Mouse (Mus musculus) forebrain, postnatal 0 days (tissue): Measurements from ENCODE around the gene Endou. TPM values are rescaled to one million over a fixed set of nuclear protein-coding genes. Genes with fewer than 3 reads are reported as not detected.

ENCODE experiments used
- ATAC-seq: fragments of 200-750 bp; cut with Nextera tagmentation; 2 replicates; pipeline ENCODE4 v1.8.0; 2017; ENCODE audit warnings: mild to moderate bottlenecking, moderate library complexity
- DNase-seq: peaks from one replicate; pipeline ENCODE4 v3.0.0-alpha.2; 2015
- H3K27ac ChIP-seq: fragments of 300-500 bp; sonication (generic); 2 replicates; pipeline ENCODE4 v1.5.1; 2014; ENCODE audit warnings: low read depth, mild to moderate bottlenecking, antibody characterized with exemption, low read length, moderate library complexity, mixed read lengths
- H3K27me3 ChIP-seq: fragments of 300-500 bp; sonication (generic); 2 replicates; pipeline ENCODE4 v1.6.1; 2014; ENCODE audit warnings: mild to moderate bottlenecking, low read length, mixed read lengths; ENCODE audit not compliant: insufficient read depth
- H3K36me3 ChIP-seq: fragments of 300-500 bp; sonication (generic); 2 replicates; pipeline ENCODE4 v1.6.1; 2014; ENCODE audit warnings: mild to moderate bottlenecking, moderate library complexity; ENCODE audit not compliant: insufficient read depth
- H3K4me1 ChIP-seq: fragments of 300-500 bp; sonication (generic); 2 replicates; pipeline ENCODE4 v1.6.1; 2014; ENCODE audit warnings: antibody characterized with exemption; ENCODE audit not compliant: insufficient read depth
- H3K4me2 ChIP-seq: fragments of 300-500 bp; sonication (generic); 2 replicates; pipeline ENCODE4 v1.6.1; 2014; ENCODE audit warnings: low read depth, mild to moderate bottlenecking, moderate library complexity
- H3K4me3 ChIP-seq: fragments of 300-500 bp; sonication (generic); 2 replicates; pipeline ENCODE4 v1.5.1; 2014; ENCODE audit warnings: low read depth, low read length, mixed read lengths
- H3K9ac ChIP-seq: fragments of 300-500 bp; sonication (generic); 2 replicates; pipeline ENCODE4 v1.6.1; 2014; ENCODE audit warnings: mild to moderate bottlenecking
- H3K9me3 ChIP-seq: fragments of 300-500 bp; sonication (generic); 2 replicates; pipeline ENCODE4 v1.6.1; 2016; ENCODE audit warnings: low read length
- CTCF ChIP-seq: sonication (generic); IDR thresholded peaks from 2 replicates; pipeline ENCODE4 v1.5.1; 2016; ENCODE audit warnings: antibody characterized with exemption, control low read depth, low read depth
- WGBS: fragments of 180-500 bp; shearing (Covaris S2); extraction: QIAGEN DNeasy Blood & Tissue Kit; methylation state at CpG from one replicate; pipeline ENCODE4 v1.1.7; 2014; 5-methylcytosine and 5-hydroxymethylcytosine counted together
- polyA plus RNA-seq: library from polyadenylated mRNA; unstranded; fragments of >200 nt; fragmentation: Nextera tagmentation; extraction: Ambion mirVana; gene quantifications from 2 replicates; pipeline ENCODE4 v1.2.1, GENCODE M21; 2015
- total RNA-seq: library from RNA; depleted of rRNA; stranded (reverse); fragments of >200 nt; gene quantifications from 2 replicates; pipeline ENCODE4 v1.2.3, GENCODE M21; 2014

Endou gene
- total and polyA plus RNA-seq, 2 experiments from 2014 or later: 0.14 to 0.34 TPM

DNA sequence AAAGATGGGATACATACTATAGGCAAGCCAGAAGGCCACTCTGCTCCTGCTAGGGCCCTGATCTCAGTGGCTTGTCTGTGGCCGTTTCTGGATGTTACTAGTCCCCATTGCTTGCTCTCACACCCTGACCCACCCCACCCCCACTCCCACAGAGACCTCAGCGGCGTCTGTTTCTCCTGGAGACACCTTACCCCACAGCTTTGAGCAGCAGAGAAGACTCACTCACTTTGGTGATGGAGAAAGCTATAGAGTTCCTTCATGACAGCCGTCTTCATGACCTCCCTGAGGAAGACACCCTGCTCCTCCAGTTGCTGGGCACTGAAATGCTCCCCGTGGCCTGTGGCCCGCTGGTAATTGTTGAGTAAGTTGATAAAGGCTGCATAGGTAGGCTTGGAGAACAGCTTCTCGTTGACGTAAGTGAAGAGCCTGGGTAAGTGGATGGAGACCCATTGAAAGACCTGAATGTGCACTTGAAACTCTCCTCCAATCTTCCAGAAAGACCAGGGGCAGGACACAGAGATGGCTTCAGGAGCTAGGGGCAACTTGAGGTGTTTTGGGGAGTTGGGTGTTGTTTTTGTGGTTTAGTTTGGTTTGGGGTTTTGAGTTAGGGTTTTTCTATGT lies 12.5 kb downstream of the Endou start:
- no peak for TF ChIP-seq CTCF
- no peaks in the 10 kb centered on the region for H3K9me3 ChIP-seq
- 89% methylated on average over 8 of the region's 8 CpGs for WGBS

DNA sequence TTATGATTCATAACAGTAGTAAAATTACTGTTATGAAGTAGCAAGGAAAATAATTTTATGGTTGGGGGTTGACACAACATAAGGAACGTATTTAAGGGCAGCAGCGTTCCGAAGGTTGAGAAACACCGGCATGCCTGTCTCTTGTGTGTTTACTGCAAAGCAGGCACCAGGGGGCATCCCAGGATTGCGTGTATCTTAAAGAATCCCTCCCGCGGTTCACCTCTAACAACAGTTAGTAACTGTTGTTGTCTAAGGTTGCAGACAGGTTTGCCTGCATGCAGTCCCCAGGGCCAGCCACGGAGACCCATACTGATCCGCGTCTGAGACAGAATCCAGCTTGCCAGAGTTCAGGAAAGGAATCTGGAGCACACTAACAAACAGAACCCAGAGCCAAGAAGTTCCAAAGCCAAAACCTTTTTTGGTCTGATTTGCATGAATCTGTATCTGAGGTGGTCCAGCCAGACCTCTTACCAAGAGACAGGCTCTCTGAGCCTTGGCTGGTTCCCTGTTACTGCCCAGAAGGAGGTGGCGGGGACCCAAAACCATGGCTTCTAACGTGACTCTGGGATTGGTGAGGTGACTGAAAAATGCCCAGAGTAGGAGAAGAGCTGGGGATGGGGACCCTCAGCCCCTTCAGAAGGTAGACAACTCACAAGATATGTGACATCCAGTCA lies 13.1 kb downstream of the Endou start:
- Histone ChIP-seq H3K4me1 (no peaks in the 10 kb centered on the region), H3K4me3 (no peak overlapping the region), H3K27ac (no peak overlapping the region), H3K27me3 (no peaks in the 10 kb centered on the region), H3K36me3 (no peaks in the 10 kb centered on the region), H3K9me3 (no peaks in the 10 kb centered on the region), H3K9ac (no peak overlapping the region), H3K4me2 (no peak overlapping the region)
- DNase-seq (peak; percentile 83), ATAC-seq (peak; percentile 63; the same call in 1 of the 2 replicates)
- WGBS: 32% methylated on average over 12 of the region's 12 CpGs
- peak; percentile 85 for TF ChIP-seq CTCF

More for the DNA sequence above, 12.5 kb downstream of the Endou start:
- H3K4me2 ChIP-seq: no peak overlapping the region
- ATAC-seq (no peak), DNase-seq (no peak)
- H3K4me3 ChIP-seq: no peak overlapping the region
- no peaks in the 10 kb centered on the region for H3K36me3 ChIP-seq
- H3K27ac ChIP-seq: no peak overlapping the region
- H3K4me1 ChIP-seq: no peaks in the 10 kb centered on the region
- H3K9ac ChIP-seq: no peak overlapping the region
- no peaks in the 10 kb centered on the region for H3K27me3 ChIP-seq

DNA sequence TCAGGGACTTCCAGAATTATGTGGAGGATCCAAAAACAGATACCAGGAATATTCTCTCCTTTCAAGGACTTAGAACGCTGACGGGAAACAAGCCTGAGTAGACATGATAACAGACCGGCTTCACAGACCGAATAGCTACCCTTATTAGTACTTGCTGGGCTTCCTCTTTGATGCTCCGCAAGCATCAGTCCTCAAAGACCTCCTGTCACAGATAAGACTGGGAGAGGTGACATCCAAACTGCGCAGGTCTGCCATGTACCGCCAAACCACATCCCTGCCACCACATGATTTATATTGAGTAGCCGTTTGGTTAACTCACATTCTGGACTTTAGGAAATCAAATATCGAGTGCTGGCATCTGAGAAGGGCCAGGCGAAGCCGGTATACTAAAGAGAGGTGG lies 14.4 kb downstream of the Endou start:
- no peak for TF ChIP-seq CTCF
- DNase-seq (no peak), ATAC-seq (no peak)
- WGBS: 94% methylated on average over 11 of the region's 11 CpGs
- Histone ChIP-seq H3K9ac (no peak overlapping the region), H3K36me3 (no peaks in the 10 kb centered on the region), H3K27ac (no peak overlapping the region), H3K4me2 (no peak overlapping the region), H3K4me1 (no peaks in the 10 kb centered on the region), H3K4me3 (no peak overlapping the region), H3K27me3 (no peaks in the 10 kb centered on the region), H3K9me3 (no peaks in the 10 kb centered on the region)

DNA sequence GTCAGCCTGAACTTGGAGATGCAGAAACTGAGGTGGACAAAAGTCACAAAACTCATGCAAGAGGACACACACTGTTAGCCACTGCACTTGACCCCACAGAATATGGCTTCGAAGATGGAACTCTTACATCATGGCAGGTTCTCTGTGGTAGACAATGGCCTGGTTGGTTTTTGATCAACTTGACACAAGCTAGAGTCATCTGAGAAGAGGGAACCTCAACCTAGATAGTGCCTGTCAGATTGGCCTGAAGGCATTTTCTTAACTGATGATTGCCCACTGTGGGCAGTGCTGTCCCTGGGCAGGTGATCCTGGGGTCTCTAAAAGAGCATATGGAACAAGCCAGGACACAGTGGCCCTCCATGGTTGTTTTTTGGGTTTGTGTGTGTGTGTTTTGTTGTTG lies 15.4 kb downstream of the Endou start:
- no peaks in the 10 kb centered on the region for H3K9me3 ChIP-seq
- H3K4me3 ChIP-seq: no peak overlapping the region

DNA sequence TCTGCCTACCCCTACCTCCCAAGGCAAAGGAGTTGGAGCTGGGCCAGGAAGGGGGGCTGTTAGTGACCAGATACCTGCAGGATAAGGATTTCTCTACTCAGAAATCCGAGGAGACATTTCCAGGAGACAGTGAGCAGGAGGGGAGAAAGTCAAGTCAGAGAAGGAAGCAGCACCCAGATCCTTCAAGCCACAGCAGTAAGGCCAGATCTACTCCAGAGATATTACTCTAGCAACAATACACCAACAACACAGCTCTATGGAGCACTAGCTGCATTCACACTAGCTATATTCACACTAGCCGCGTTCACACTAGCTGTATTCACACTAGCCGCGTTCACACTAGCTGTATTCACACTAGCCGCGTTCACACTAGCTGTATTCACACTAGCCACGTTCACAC lies 16.1 kb downstream of the Endou start:
- H3K9ac ChIP-seq: no peak overlapping the region
- no peaks in the 10 kb centered on the region for H3K4me1 ChIP-seq
- no peaks in the 10 kb centered on the region for H3K27me3 ChIP-seq
- no peak overlapping the region for H3K4me2 ChIP-seq
- H3K36me3 ChIP-seq: no peaks in the 10 kb centered on the region
- ATAC-seq (no peak), DNase-seq (no peak)
- TF ChIP-seq CTCF: no peak
- H3K9me3 ChIP-seq: no peaks in the 10 kb centered on the region
- WGBS: 91% methylated on average over 8 of the region's 8 CpGs
- no peak overlapping the region for H3K4me3 ChIP-seq
- no peak overlapping the region for H3K27ac ChIP-seq

More for the DNA sequence above, 15.4 kb downstream of the Endou start:
- no peak overlapping the region for H3K9ac ChIP-seq
- H3K4me2 ChIP-seq: no peak overlapping the region
- no peaks in the 10 kb centered on the region for H3K27me3 ChIP-seq
- DNase-seq (no peak), ATAC-seq (no peak)
- no peak for TF ChIP-seq CTCF
- 91% methylated on average over 1 of the region's 1 CpGs for WGBS
- H3K27ac ChIP-seq: no peak overlapping the region
- H3K36me3 ChIP-seq: no peaks in the 10 kb centered on the region
- H3K4me1 ChIP-seq: no peaks in the 10 kb centered on the region

DNA sequence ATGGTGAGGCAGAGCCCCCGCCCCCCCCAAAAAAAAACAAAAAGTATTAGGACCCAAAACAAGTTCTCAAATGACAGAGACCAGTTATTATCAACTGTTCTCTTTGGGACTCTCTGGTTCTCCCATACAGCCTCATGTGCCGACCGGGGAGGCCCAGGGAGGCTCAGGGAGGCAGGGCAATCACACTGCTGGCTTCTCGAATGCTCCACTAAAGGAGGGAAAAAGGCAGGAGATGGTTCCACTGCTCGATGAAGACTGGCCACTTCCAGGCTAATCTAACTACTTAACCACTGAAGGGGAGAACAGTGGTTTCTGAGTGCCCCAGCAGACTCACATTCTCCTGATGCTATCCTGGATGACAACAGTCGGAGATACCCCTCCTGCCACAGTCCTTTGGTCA lies 18.6 kb downstream of the Endou start:
- no peak overlapping the region for H3K4me3 ChIP-seq
- no peak overlapping the region for H3K27ac ChIP-seq
- no peaks in the 10 kb centered on the region for H3K4me1 ChIP-seq
- 79% methylated on average over 6 of the region's 6 CpGs for WGBS
- DNase-seq: no peak
- H3K9ac ChIP-seq: no peak overlapping the region
- no peaks in the 10 kb centered on the region for H3K9me3 ChIP-seq
- no peak for ATAC-seq
- H3K27me3 ChIP-seq: no peaks in the 10 kb centered on the region
- no peak overlapping the region for H3K4me2 ChIP-seq
- TF ChIP-seq CTCF: no peak
- H3K36me3 ChIP-seq: no peaks in the 10 kb centered on the region

DNA sequence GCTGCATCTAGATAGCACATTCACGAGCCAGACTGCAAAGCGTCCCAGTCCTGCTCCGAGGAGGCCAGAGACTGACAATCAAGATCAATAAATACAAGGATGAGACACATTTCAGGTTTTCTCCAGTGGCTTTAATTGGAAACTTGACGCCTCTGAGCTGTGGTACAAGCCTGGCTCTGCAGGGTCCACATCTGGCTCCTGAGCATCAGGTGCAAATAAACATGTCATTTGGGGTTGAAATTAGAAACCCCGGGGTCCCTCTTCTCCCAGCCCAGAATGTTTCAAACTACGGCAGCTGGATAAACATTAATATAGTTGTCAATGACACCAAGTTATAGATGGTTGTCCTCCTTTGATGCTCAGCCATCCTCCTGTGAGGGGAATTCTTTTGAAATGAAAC lies 20.2 kb downstream of the Endou start:
- H3K4me2 ChIP-seq: no peak overlapping the region
- ATAC-seq (no peak), DNase-seq (no peak)
- no peaks in the 10 kb centered on the region for H3K9me3 ChIP-seq
- no peaks in the 10 kb centered on the region for H3K36me3 ChIP-seq
- no peaks in the 10 kb centered on the region for H3K27me3 ChIP-seq
- no peak overlapping the region for H3K4me3 ChIP-seq
- 84% methylated on average over 6 of the region's 6 CpGs for WGBS
- no peaks in the 10 kb centered on the region for H3K4me1 ChIP-seq
- TF ChIP-seq CTCF: no peak
- no peak overlapping the region for H3K27ac ChIP-seq
- H3K9ac ChIP-seq: no peak overlapping the region
